Mouse (Mus musculus): ENCODE measurements around the gene Btrc.

DNA sequence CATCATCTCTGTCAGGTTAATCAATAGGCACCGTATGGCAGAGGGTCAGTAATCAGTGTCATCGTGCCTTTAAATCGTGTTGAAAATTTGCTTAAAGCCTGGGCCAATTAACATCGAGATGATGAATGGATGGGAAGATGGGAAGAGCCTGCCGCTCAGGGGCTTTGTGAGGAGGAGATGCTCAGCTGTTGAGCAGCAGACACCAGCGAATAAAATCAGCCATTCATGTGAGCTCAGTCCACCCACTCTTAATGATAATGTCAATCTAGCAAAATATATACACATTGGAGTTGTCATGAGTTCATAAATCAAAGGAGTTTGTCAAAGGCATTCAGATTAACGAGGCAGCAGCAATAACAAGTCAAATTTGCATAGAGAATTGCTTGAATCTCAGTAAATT, 83.1 kb downstream of the Btrc start:
- TF ChIP-seq CTCF (IDR thresholded peaks at IDR 0.05; ENCODE audit: low read depth) (no peak), EP300 (optimal IDR thresholded peaks at IDR 0.05) (no peak)
